Mouse (Mus musculus) lung, postnatal 0 days (tissue): ENCODE measurements around the gene Birc5.

ENCODE experiments used
- CTCF ChIP-seq: IDR thresholded peaks from 2 replicates; pipeline ENCODE4 v1.5.1; 2016; ENCODE audit warnings: antibody characterized with exemption, mild to moderate bottlenecking
- EP300 ChIP-seq: IDR thresholded peaks from 2 replicates; pipeline ENCODE4 v1.6.1; 2016; ENCODE audit warnings: antibody characterized with exemption, mild to moderate bottlenecking, control low read depth

- TF ChIP-seq CTCF (no peak), EP300 (no peak)
Observed at GRCm38 (mm10) chr11:117896533-117896932, 47.5 kb downstream of the Birc5 start.
